Mouse (Mus musculus): Measurements from ENCODE around the gene Kif18a.

The Kif18a gene

DNA sequence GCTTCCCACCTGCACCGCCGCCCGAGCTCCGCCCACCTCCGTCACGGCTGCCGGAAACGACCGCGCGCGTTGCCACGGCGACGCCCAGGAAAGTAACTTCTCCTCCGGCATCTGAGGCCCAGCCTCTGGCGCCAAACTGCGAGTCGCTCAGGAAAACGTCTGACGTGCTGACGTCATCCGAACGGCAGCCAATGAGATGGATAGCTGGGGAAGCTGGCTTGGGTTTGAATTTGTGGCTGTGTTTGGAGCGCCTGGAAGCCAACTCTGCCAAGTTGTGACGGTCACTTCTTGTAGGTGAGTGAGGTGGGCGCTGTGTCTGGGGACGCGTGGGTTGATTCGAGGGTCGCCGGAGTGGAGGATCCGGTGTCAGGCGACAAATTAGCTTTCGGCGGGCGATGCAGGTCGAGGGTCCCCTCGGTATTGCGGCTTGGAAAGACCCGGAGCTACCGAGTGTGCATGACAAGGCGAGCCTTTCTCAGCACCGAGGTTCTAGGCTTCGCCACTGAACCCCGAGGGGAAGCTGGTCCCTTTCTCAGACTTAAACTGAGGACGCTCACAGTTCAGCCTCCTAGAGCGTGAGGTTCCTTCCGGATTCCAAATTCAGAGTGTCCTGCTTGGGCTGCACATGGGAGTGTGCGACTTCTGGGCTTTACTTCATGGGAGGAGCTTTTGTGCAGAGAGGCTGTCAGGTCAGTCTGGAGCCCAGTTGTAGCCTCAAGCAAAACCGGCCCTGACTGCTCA lies at the start of gene Kif18a, which contains the start of gene Mettl15:
Gene Kif18a, plus strand, starts transcription at position 139 of the 741 bp plus-strand sequence.
Gene Mettl15, minus strand, starts transcription at position 149 of the 741 bp plus-strand sequence.
- peak; percentile 97 for DNase-seq (ENCODE audit: low spot score)

DNA sequence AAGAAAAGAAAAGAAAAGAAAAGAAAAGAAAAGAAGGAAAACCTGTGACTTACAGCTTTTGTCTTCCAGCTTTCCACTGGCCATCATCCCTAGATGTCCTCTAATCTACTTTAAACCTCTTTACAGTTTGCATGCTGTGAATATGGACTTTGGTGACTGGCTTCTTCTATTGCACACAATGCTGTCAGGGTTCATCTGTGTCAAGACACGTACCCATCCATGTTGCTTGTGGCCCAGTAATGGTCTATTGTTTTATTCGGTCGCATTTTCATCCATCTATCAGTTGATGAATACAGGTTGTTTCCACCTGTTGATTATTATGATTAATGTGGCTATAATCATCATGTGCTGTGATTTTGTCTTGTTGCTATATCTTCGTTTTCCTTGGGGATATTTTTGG lies 46.7 kb upstream of the Kif18a start:
- no peak for DNase-seq (ENCODE audit: low spot score)

DNA sequence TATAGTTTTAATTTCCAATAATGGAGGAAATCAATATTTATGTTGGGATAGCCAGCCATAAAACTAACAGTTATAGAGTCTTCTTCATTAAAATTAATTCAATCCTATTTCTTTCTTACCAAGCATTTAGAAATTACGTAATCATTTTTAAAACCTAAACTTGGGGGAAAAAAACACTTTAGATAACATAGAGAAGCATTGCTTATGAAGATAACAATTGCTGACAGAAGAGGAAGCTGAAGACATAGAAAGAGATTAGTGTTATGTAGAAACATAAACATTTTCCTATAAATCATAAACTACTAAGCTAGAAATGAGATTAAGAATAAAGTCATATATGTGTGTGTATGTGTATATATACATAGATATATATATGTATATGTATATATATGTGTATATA lies 44.8 kb upstream of the Kif18a start:
- no peak for DNase-seq (ENCODE audit: low spot score)

DNA sequence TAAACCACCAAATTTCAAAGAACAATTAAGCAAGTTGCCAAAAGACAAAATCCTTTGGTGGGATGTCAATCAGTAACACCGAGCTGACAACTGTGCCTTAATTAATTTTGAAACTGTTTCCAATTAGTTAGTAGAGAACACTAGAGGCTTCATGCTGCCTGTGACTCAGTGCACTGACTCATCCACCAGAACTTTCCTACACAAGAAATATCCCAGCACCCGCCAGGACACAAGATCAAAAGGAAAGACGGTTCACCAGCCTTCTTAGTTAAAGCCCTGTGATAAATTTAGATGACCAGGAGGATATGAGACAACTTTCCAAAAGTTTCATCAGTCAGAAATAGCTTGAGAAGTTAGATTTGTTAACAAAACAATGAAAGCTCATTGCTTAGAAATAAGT lies 38.6 kb upstream of the Kif18a start:
- no peak for DNase-seq (ENCODE audit: low spot score)

DNA sequence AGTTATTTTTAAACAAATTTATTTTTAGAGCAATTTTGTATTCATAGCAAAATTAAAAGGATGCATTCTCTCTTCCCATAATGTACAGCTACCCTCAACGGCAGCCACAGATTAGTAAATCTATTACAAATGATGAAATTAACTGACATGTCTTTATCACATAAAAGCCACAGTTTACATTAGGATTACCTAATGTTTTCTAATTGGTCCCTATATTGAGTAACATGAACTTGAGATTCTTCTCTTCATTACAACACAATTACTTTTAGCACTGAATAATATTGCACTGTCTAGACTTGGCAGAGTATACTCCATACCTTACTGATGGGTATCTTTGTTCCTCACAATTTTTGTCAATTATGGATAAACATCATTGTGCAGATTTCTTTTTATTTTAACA lies 17.8 kb upstream of the Kif18a start:
- DNase-seq (ENCODE audit: low spot score) = no peak

DNA sequence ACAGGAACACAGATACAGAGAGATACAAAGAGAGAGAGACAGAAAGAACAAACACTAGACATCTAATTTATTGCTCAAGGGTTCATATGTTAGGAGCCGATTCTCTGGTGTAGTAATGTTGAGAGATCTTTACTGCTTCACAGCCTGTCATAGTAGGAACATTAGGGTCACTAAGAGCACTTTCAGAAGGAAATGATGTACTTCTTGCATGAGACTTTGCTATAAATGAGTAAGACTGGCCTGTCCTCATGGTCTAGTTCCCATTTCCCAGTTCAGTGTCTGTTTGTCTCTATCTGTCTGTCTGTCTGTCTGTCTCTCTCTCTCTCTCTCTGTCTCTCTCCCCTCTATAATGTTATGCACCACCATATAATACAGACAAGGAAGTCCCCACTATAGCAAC lies 7.4 kb upstream of the Kif18a start:
- DNase-seq (ENCODE audit: low spot score) = no peak

DNA sequence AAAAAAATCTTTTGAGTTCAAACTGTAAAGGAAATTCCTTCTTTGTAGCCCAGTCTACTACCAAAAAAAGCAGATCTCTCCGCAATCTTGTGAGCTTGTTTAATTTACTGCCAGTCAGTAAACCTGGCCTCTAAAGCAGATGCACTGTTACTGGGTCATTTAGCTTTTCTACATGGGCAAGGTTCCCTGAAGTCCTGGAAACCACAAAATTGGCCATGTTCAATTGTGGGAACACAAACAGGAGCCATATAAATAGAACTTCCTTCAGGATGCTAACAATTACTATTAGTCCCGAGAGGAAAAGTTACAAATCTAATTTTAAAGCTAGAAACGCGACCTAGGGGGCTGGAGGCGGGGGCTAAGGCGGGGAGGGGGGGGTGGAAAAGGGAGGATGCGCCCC lies 2.9 kb upstream of the Kif18a start:
- peak; percentile 28 for DNase-seq (ENCODE audit: low spot score)

DNA sequence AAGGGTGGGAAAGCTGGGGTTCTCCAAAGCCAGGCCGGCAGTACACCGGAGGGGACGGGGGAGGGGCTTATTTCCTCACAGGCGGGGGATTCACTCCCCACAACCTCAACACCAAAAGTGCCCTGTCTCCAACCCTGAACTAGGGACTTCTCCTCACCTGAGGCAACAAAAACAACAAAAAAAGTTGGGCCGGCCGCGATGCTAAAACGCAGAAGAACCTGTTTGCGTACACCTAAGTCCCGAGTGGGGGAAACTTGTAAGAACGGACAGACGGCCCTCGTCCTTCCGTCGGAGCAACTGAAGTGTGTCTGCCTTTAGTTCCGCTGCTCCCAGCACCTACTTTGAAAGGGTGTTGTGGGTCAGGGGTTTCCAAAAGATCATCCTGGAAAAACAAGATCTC lies 2.5 kb upstream of the Kif18a start:
- peak; percentile 76 for DNase-seq (ENCODE audit: low spot score)

DNA sequence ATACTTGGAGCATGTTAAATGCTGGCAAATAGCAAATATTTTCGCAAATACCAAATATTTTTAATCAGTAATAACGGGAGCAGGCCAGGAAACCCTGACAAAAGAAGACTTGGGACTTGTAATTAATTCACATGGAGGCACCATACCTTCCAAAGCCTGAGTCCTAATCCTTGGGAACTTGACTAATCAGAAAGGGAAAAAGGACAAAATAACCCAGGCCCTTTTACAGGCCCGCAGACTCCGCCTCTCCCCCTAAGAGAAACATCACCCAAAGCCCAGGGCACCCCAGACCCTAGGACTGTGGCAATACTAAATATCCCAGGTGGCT lies 302 bp upstream of the Kif18a start:
- no peak for DNase-seq (ENCODE audit: low spot score)

DNA sequence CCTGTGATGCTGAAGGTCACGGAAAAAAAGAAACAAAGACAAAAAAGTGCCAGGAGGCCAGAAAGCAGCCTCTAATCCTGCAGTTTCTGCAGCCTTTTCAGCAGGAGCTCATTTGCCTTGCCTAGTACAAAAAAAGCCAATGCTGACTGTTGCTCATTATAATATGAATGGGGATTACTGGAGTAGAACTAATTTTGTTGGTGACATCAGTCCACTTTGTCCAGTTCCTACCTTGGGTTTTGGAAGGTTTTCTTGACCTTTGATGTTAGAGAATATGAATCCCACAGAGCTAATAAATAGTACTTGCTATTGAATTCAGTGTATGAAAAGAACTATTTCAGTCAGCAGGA lies 778 bp downstream of the Kif18a start:
- DNase-seq (ENCODE audit: low spot score) = no peak

DNA sequence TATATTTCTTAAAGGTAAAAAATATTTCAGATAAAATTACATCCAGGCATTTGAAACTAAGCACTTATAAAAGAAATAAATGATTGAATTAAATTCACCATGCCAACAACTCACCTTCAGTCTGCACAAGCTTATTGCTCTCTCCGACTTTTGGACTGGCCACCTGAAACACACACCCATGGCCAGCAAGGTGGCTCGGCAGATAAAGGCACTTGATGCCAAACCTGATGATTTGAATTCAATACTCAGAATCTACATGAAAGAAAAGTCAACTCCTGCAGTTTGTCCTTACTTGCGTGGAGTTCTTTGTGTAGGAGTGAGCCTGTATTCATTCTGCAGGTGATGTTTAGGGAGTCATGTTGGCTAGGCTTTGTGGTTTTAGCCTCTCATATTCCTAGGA lies 3.6 kb downstream of the Kif18a start:
- no peak for DNase-seq (ENCODE audit: low spot score)

DNA sequence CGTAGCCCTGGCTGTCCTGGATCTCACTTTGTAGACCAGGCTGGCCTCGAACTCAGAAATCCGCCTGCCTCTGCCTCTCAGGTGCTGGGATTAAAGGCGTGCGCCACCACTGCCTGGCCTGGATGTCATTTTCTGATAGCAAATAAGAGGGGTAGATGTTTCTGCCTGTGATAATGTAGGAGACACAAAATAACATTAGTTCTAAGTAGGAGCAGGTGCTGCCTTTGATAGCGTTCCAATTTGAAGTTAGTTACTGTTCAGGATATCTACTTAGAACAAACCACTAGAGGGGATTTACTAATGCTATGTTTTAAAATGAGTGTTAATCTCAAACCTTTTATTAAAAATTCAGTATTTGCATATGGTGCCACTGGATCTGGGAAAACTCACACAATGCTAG lies 8.8 kb downstream of the Kif18a start:
- no peak for DNase-seq (ENCODE audit: low spot score)

DNA sequence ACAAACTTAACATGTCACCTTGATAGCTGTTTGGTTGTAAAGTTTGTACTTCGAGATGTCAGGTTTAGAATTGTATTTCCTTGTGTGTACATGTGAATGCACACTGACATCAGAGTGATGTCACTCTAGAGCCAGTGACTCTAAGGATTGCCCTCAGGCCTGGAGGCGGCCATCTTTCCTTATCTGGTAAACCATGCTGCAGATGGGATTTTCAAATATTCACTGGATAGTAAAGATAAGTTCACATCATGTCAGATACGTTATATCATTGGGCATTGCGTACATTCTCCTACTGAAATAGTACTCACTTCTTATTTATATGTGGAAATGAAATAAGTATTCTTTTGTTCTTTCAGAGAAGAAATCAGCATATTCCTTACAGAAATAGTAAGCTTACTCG lies 15.7 kb downstream of the Kif18a start:
- DNase-seq (ENCODE audit: low spot score) = no peak

DNA sequence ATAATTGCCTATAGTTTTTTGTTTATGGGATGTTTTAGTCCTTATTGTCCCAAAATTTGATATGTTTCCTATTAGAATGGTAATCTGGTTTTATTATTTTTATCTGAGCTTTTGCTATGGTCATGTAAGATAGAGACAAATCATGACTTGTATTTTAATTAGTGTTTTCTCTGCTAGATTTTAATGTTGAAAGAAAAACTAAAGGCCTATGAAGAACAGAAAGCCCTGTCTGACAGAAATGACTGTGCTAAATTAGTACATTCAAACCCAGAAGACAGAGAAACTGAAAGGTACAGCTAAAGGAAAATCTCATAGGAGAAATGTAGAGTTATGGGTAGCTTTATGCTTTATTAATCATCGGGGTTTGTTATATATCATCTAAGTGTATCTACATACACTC lies 17.6 kb downstream of the Kif18a start:
- DNase-seq (ENCODE audit: low spot score) = no peak

DNA sequence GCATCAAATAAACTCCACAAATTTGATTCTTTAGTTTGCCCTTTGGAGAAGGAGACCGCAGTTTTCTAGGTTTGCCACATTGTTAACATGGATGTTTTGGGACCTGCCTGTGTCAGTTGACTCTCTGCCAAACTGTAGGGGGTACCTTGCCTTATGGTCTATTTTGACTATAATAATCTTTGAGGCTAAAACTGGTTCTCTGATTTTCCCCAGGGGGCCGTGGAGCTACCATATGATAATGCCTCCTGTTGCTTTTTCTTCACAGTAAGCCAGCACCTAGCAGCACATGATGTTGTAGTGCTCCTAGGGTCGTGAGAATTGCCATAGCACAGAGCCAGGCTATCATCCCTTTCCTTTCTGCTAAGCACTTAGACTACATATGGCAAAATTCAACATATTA lies 21.7 kb downstream of the Kif18a start:
- DNase-seq (ENCODE audit: low spot score) = no peak

DNA sequence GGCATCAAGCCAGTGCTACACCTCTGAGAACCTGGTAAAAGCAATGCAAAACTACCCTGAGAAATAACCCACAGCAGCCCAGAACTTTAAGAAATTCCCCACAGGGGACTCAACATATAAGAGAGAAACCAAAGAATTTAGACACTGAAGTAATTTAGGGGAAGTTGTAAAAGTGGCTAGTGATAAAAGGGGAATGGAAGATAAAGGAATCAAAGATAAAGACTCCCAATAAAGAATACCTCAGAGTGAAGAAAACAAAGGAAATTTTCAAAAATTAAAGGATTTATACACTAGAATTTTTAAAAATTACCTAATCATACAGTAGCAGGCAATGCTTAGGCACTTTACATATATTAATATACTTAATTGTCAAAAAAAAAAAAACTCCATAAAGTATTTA lies 23.1 kb downstream of the Kif18a start:
- no peak for DNase-seq (ENCODE audit: low spot score)

DNA sequence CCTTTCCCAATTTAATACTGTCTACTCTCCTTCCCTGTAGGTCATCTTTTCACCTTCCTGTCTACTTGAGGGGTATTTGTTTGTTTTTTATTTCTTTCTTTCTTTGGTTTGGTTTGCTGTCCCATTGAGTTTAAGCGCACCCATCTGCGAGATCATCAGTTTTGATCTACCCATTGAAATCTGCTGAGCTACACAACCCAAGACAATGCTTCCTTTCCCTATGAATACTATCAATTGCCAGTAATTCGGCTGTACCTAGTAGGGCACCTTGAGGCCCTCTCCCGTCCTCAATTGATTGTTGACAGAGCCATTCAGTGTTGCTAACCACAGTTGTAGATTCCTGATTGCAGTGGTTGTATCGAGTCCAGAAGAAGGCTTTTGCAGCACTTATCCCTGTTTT lies 30.8 kb downstream of the Kif18a start:
- no peak for DNase-seq (ENCODE audit: low spot score)

DNA sequence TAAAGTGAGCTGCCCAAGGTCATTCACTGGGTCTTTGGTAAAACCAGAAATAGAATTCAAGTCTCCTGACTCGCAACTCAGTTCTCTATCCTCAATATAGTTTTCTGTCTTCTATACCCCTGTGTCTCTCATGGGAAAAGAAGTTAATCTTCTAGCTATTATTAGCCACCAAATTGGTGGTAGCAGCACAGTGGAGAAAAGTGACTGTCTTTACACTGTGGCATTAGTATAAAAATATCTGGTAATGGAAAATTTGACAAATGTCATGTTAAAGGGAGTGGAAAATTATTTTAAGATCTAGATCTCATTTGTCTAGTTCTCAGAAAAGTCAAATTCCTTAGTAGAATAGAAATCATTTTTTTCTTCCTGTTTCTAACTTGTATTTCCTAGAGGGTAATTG lies 51.3 kb downstream of the Kif18a start:
- DNase-seq (ENCODE audit: low spot score) = no peak

DNA sequence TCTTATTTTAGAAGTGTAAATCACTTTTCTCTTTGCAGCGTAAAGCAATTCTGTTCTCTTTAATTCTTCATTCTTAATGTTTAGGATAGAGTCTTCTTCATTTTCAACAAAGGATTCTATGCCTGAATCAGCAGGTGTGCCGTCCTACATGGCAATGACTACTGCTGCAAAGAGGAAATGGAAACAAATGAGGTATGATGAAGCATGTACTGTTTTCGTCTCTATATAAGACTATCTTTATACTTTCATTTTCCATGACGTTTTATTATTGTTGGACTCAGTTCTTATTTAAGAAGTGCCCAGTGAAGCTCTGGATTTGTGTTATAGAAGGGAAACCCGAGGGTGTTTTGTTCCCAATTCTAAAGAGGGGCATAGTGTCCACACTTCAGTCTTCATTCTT lies 53.7 kb downstream of the Kif18a start:
- no peak for DNase-seq (ENCODE audit: low spot score)

DNA sequence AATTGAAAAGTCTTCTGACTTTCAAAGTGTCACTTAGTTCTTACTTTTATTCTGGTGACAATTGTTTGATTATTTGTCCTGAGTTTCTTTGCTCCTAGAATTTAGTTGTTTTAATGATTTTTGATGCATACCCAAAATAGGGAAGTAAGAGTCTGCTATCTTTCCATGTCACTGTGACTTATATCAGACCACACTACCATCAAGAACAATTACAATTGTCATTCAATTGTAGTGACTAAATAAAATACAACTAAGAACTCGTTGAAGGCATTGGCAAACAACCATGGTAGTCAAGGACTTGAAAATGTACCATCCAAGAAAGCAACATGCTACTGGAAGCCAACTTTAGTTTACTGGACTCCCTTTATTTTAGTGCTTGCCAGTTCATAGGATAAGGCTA lies 55.2 kb downstream of the Kif18a start:
- DNase-seq (ENCODE audit: low spot score) = no peak

DNA sequence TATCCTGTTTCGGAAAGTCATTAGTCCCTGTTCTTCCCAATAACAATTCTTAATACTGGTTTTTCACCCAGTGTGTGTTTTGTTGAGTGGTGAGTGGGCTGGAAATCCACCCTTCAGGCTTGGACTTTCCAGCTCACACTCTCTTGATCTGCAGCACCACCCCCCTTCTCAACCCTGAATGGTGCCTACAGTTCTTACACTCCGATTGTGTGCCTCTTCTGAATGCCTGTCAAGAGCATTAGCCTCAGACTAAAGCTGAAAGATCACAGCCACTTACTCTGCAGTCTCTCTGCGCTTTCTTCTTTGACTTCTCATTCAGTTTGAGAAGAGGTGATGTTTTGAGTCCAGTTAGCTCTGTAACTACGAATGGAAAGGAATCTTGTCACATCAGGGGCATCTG lies 64.8 kb downstream of the Kif18a start:
- peak; percentile 5 for DNase-seq (ENCODE audit: low spot score)

DNA sequence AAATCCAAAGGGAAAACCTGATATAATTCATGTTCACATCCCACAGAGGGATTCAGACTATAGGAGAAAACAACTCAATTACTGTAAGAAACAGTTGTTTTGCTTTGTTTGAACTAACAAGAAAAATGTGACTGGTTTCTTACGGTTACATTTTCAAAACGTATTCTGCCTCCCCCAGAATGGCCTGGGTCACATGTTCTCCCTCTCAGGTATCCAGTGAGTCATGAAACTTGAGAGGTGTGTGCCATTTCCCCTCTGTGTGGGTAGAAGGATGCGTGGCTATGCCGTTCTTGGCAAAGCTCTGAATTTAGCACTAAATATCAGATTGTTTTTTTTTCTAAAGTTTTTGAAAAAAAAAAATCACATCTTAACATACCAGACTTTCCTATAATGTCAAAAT lies 68.2 kb downstream of the Kif18a start:
- peak; percentile 6 for DNase-seq (ENCODE audit: low spot score)

DNA sequence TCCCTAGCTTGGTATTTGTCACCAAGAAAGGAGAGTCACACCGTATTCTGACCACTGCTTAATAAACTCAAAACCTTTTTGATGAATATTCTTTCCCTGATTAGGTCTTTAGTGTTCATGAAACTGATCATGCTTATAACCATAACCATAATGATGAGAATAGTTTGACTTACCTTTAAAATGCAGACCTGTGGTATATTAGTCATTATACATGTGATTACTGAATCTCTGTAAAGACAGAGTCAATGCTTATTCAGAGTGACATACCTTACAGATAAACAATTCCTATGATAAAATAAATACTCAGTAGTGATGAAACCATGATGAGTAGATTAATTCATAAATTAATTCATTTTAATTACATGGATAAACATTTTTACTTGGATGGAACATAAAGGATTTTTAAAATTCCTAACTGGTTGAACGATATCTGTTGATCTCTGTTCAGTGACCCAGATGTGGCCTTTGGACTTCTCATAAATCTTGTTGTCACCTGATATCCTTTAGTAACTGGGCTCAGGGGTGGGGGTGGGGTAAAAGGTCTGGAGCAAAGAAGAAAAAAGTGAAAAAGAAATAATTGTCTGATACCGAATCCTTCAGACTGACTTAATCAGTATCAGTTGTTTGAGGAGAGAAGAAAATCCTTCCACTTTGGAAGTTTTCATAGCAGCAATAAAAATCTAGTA lies 78.1 kb downstream of the Kif18a start:
- DNase-seq (ENCODE audit: low spot score) = peak; percentile 72

DNA sequence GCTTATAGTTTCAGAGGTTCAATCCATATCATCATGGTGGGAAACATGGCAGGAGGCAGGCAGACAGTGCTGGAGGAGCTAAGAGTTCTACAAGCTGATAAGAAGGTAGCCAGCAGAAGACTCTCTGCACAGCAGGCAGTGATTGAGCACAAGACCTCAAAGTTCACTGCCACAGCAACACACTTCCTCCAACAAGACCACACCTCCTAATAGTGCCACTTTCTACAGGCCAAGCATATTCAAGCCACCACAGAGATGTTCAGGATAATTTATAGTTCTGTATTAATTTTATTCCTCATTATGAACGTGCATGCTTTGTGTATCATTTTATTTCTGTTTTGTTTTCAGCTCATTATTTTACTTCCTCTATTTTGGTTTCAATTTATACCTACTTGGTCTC lies 85.4 kb downstream of the Kif18a start:
- no peak for DNase-seq (ENCODE audit: low spot score)
